Mouse (Mus musculus): Measurements from ENCODE around the gene Phpt1.

The Phpt1 gene

GRCm38 (mm10) chr2:25574579-25575431 lies at the start of gene Phpt1, which contains the start of gene Mamdc4:
Phpt1 (minus strand) TSS chr2:25575224.
Mamdc4 (minus strand) TSS chr2:25574845.
- TF ChIP-seq GATA4 (IDR thresholded peaks at IDR 0.05; ENCODE audit: insufficient replicate concordance, low read length): no peak; the same call in 1 of the 2 replicates

GRCm38 (mm10) chr2:25621229-25622200 lies 46.5 kb upstream of the Phpt1 start, which contains the start of gene Tmem141:
Tmem141 (minus strand) TSS chr2:25622005.
- TF ChIP-seq GATA4 (IDR thresholded peaks at IDR 0.05; ENCODE audit: insufficient replicate concordance, low read length): no peak

- no peak for TF ChIP-seq GATA4 (IDR thresholded peaks at IDR 0.05; ENCODE audit: insufficient replicate concordance, low read length)
Observed at GRCm38 (mm10) chr2:25620852-25621228, 45.8 kb upstream of the Phpt1 start.

DNA sequence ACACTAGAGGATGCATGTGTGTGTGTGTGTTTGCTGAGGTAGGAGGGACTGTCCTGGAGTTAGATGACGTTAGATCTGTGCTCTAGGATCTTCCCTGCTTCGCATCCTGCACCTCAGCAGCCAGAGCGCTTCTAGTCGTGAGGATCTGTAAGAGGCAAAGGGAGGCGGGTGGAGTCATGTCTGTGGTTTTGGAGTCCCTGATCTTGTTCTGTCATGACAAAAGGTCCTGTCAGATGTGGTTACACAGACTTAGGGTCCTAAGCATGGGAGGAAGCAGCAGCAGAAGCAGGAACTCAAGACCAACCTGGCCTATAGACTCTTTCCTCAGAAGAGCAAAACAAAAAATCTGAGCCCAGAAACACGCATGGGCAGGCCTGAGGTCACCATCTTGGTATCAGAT lies 45.4 kb upstream of the Phpt1 start:
- TF ChIP-seq GATA4 (IDR thresholded peaks at IDR 0.05; ENCODE audit: insufficient replicate concordance, low read length): no peak

DNA sequence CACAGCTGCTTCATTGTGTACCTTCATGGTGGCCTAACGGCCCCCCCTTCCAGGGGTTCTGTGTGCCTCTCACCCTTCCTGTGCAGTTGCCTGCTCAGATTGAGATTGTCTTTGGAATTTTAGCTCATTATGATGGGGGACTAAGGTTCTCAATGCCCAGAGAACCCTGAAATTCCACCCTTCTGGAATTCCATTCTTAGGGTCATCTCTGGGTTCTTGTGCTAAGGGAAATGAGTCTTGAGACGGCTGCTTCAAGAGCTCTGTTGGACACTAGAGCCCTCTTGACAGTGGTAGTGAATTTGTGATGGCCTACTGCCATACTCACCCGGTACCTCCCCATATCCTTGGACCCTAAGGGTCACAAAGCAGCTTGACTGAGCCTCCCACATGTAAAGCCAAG lies 42.6 kb upstream of the Phpt1 start, which contains the start of gene Ccdc183:
Ccdc183 (minus strand) TSS at position 101 of the 400 bp plus-strand sequence.
- no peak for TF ChIP-seq GATA4 (IDR thresholded peaks at IDR 0.05; ENCODE audit: insufficient replicate concordance, low read length)

DNA sequence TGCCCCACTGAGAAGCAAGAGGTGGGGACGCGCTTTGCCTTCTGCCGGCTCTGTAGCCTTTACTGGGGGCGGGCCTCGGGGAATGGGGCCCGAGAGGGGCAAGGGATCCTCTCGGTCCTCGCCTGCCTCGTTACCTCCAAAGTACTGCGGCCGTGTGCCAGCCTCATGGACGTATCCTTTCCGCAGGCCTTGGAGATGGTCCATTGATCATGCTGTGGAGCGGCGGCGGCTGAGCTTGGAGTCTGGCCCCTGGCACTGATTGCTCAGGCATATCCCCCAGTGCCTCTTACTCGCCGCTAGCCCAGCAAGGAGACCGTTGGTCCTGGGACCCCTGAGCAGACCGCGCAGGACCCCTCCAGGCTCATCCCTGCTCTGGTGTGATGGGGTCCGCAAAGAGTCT lies 41.4 kb upstream of the Phpt1 start:
- TF ChIP-seq GATA4 (IDR thresholded peaks at IDR 0.05; ENCODE audit: insufficient replicate concordance, low read length): no peak

GRCm38 (mm10) chr2:25608671-25609070 lies 33.6 kb upstream of the Phpt1 start:
- TF ChIP-seq GATA4 (IDR thresholded peaks at IDR 0.05; ENCODE audit: insufficient replicate concordance, low read length): no peak

DNA sequence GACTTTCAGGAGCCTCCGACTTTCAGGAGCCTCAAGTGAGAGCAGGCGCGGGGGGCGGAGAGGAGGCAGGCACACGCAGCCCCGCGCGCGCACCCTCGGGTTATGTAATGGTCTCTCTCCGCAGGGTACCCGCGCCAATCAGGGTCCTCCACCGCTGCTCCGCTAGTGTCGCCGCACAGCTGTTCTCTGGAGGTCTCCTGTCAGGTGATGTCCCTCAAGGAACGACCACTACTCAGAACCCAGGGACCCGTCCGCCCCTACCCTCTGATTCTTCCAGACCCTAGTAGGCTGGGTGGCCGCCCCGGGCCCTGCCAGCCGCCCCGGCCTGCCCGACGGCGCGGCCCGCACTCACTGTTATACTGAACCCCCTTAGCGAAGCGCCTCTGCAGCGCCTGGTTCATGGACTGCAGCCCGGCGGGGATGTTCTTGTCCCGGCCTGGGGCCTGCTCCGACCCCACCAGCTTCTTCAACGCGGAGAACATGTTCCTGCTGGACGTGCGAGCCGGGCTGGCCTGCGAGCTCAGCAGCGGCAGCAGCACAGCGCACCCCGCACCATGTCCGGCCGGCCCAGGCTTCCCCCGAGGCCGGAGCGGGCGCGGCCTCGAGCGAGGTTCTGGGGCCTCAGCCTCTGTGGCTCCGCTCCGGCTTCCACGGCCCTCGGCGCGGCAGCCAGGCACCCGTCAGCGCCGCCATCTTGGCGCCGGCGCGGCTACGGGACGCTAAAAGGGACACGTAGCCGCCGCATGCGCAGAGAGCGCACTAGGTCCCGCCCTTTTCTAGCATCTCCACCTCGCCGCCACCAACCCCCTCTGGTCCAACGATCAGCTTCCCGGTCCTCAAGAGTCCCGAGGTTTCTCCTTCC lies 33.0 kb upstream of the Phpt1 start, which contains the start of gene Rabl6:
Rabl6 (minus strand) TSS at position 761 of the 862 bp plus-strand sequence.
- no peak; the same call in 1 of the 2 replicates for TF ChIP-seq GATA4 (IDR thresholded peaks at IDR 0.05; ENCODE audit: insufficient replicate concordance, low read length)

DNA sequence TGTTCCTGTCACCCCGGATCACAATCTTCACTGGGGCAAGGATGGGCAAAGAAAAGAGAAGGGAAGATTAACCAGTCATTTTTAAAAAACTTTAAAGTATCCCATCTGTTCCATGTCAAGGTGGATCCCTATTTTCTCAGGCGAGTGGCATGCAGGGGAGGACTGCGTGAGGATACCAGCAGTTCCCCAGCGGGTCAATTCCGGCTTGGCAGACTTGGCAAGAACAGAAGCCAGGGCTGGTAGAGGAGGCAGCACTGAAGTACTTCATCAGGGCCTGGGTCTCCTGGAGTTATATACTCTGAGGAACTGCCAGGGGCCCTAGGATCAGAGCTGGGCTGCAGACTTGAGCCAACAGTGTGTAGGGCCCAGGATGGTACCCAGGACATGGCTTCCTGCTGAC lies 27.5 kb upstream of the Phpt1 start:
- no peak for TF ChIP-seq GATA4 (IDR thresholded peaks at IDR 0.05; ENCODE audit: insufficient replicate concordance, low read length)

DNA sequence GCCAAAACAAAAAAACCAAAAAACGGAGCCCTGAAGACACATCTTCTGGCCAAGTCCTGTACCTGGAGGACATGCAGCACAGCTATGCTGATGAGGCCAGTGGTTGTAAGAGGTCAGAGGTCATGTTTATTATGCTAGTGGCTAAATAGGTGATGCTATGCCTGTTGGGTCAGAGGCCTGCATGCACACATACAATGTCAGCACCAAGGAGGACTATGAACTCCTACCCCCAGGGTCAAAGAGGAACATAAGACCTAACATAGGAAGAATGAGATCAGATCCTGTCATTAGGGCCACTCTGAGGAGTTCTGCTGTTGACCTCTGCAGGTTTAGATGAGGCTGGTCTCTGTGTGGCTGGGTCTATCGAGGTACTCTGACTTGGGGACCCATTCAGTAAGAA lies 25.0 kb upstream of the Phpt1 start:
- no peak for TF ChIP-seq GATA4 (IDR thresholded peaks at IDR 0.05; ENCODE audit: insufficient replicate concordance, low read length)

DNA sequence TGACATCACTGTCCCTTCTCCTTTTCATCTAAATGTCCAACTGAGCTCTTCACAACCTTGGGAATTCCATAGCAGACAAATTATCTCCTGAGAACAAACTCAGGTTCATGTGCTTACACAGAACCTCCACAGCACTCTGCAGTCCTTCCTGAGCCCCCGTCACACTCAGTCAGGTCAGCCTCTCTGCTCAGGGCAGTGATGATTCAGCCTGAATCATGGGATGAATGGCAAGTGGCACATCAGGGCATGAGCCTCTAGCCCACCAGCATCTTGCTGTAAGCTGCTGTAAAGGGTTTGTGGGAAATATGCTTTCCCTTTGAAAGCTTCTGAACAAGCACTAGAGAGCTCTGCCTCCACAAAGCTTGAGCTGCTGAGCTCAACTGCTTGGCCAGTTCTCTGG lies 23.7 kb upstream of the Phpt1 start:
- TF ChIP-seq GATA4 (IDR thresholded peaks at IDR 0.05; ENCODE audit: insufficient replicate concordance, low read length): no peak

DNA sequence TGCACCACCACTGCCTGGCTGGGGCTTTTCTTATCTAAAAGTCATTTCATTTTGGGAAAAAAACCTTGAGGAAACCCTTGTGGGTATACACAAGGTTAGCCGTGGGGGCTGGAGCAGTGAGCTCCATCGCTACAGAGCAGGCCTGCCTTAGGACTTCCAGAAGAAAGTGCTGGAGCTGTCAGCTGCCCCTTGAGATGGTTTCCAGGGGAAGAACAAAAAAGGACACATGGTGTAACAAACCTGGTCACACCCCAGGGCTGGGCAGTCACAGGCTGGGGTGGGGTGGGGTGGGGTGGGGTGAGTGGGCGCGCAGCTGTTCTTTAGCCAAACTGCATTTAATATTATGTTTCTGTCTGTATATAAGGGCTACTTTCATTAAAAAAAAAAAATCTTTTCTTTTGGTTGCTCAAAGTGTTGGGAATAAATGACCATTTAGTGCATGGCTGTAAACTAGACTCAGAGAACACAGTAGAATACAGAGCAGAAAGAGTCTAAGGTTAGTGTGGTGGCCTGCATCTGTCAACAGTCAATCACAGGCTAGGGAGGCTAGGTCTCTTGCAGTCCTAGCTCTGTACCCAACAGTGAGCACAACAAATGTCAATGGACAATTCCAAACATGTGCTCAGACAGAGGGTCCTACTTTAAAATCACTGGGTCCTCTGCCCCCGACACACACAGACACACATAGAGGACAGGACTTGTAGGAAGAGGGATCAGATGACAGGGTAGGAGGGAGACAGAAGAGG lies 21.9 kb upstream of the Phpt1 start:
- no peak for TF ChIP-seq GATA4 (IDR thresholded peaks at IDR 0.05; ENCODE audit: insufficient replicate concordance, low read length)

- TF ChIP-seq GATA4 (IDR thresholded peaks at IDR 0.05; ENCODE audit: insufficient replicate concordance, low read length): no peak
Observed at GRCm38 (mm10) chr2:25591863-25592262, 16.8 kb upstream of the Phpt1 start.

Measured in liver, adult (tissue).